Mouse (Mus musculus) megakaryocyte, embryonic 14.5 days (primary cell): ENCODE measurements around the gene Uqcrc2.

Experiments used
- FLI1 ChIP-seq: IDR thresholded peaks from 2 replicates; pipeline ENCODE4 v1.6.1; 2012; ENCODE audit warnings: low read length, inconsistent platforms, mixed read lengths
- GATA1 ChIP-seq: IDR thresholded peaks from 3 replicates; pipeline ENCODE4 v1.6.1; 2012; ENCODE audit warnings: mixed read lengths, low read length, inconsistent platforms, borderline replicate concordance

- no peak for TF ChIP-seq FLI1
- no peak for TF ChIP-seq GATA1
Observed at GRCm38 (mm10) chr7:120632518-120632917, 2.5 kb upstream of the Uqcrc2 start.
